Mouse (Mus musculus): Measurements from ENCODE around the gene Zdhhc8. TPM values are rescaled to one million over a fixed set of nuclear protein-coding genes. Genes with fewer than 3 reads are reported as not detected.

Zdhhc8 gene
- polyA plus RNA-seq, 1 experiment from 2014 or later, result 18.5 TPM

- Histone ChIP-seq H3K9me3 (no peaks in the 10 kb centered on the region), H3K27ac (peak overlapping the region; percentile 79), H3K4me2 (no peak overlapping the region), H3K4me3 (replicated peaks) (no peak overlapping the region), H3K36me3 (no peaks in the 10 kb centered on the region), H3K9ac (replicated peaks) (no peak overlapping the region), H3K27me3 (peaks cover 30% of the 10 kb centered on the region; the same call in 1 of the 2 replicates), H3K4me1 (replicated peaks) (peaks cover 35% of the 10 kb centered on the region)
- peak; percentile 28; the same call in 1 of the 2 replicates for ATAC-seq (ENCODE audit: insufficient number of reproducible peaks, insufficient read depth, low FRiP score, low TSS enrichment, low read depth)
- WGBS, result 31% methylated on average over 6 of the region's 6 CpGs
Measured at GRCm38 (mm10) chr16:18175817-18176541, 59.0 kb downstream of the Zdhhc8 start.

- Histone ChIP-seq H3K27me3 (peaks cover 23% of the 10 kb centered on the region; the same call in 1 of the 2 replicates), H3K27ac (no peak overlapping the region), H3K36me3 (no peaks in the 10 kb centered on the region), H3K9ac (replicated peaks) (no peak overlapping the region), H3K4me1 (replicated peaks) (peaks cover 19% of the 10 kb centered on the region), H3K4me3 (replicated peaks) (no peak overlapping the region), H3K4me2 (no peak overlapping the region), H3K9me3 (no peaks in the 10 kb centered on the region)
- no peak for ATAC-seq (ENCODE audit: insufficient number of reproducible peaks, insufficient read depth, low FRiP score, low TSS enrichment, low read depth)
- WGBS, result 75% methylated on average over 11 of the region's 11 CpGs
Measured at GRCm38 (mm10) chr16:18173788-18174187, 61.1 kb downstream of the Zdhhc8 start.

GRCm38 (mm10) chr16:18173231-18173630, 61.7 kb downstream of the Zdhhc8 start:
- H3K9ac ChIP-seq (replicated peaks), result no peak overlapping the region
- H3K36me3 ChIP-seq, result no peaks in the 10 kb centered on the region
- H3K4me3 ChIP-seq (replicated peaks), result no peak overlapping the region
- WGBS, result 82% methylated on average over 9 of the region's 9 CpGs
- peaks cover 17% of the 10 kb centered on the region for H3K4me1 ChIP-seq (replicated peaks)
- H3K27ac ChIP-seq, result no peak overlapping the region
- H3K4me2 ChIP-seq, result no peak overlapping the region
- no peak for ATAC-seq (ENCODE audit: insufficient number of reproducible peaks, insufficient read depth, low FRiP score, low TSS enrichment, low read depth)
- H3K9me3 ChIP-seq, result no peaks in the 10 kb centered on the region
- H3K27me3 ChIP-seq, result peaks cover 17% of the 10 kb centered on the region; the same call in 1 of the 2 replicates

DNA sequence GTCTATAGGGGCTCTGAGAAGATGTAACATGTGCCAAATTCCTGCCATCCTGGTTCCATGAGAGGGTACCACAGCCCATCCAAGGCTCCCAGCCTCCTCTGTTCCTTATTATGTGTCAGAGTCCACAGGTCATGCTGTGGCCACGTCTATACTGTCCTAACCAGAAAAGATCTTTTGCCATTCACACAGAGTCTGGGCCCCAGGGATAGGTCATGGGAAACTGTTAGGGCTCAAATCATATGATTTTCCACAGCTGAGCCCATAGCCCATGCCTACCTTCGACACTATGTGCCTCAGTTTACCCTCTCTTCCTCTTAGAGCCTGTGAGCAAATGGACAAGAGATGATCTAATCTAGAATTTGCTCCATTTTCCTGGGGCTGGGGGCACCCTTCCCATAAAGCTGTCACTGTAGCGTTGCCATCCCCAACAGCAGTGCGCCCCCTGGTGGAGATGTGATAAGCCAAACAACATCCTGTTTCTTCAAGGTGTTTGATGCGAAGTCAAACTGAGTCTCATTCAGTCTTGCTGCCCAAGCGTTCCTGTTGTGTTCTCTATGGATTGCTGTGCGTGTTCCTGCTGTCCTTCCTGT, 62.6 kb downstream of the Zdhhc8 start:
- Histone ChIP-seq H3K4me3 (replicated peaks) (no peak overlapping the region), H3K27ac (no peak overlapping the region), H3K27me3 (peaks cover 12% of the 10 kb centered on the region; the same call in 1 of the 2 replicates), H3K36me3 (no peaks in the 10 kb centered on the region), H3K9me3 (no peaks in the 10 kb centered on the region), H3K9ac (replicated peaks) (no peak overlapping the region), H3K4me2 (no peak overlapping the region), H3K4me1 (replicated peaks) (peaks cover 17% of the 10 kb centered on the region)
- WGBS, result 11% methylated on average over 7 of the region's 7 CpGs
- no peak for ATAC-seq (ENCODE audit: insufficient number of reproducible peaks, insufficient read depth, low FRiP score, low TSS enrichment, low read depth)

MicroRNA genes within 50 kb of the gene (microRNA counts, 519-probe panel; counts per million panel counts)
- microRNA mmu-miR-1306, result not detected

Small RNA genes lying within 50 kb of the gene (microRNA-seq; reads per million reads assigned to microRNA genes)
- gene Gm24572 (4.4 reads per million, percentile 14 among the genes with 10 or more reads in this experiment), gene Mir1306 (304 reads per million, percentile 64 among the genes with 10 or more reads in this experiment)

Other genes starting within 250 kb of the Zdhhc8 start
- gene Dgcr6, start 182.3 kb downstream of the Zdhhc8 start, polyA plus RNA-seq (2016; fragmentation: Nextera tagmentation; extraction: Ambion mirVana), result 134 and 135 TPM in 2 replicates
- 13.1 and 13.8 TPM in 2 replicates for gene Prodh, start 144.9 kb downstream of the Zdhhc8 start, polyA plus RNA-seq (2016; fragmentation: Nextera tagmentation; extraction: Ambion mirVana)
- gene Rtn4r, start 107.5 kb downstream of the Zdhhc8 start, polyA plus RNA-seq (2016; fragmentation: Nextera tagmentation; extraction: Ambion mirVana), result 8.3 and 9.9 TPM in 2 replicates
- gene Ccdc188, start 17.3 kb downstream of the Zdhhc8 start, polyA plus RNA-seq (2016; fragmentation: Nextera tagmentation; extraction: Ambion mirVana), result not detected in 2 replicates
- 119 and 122 TPM in 2 replicates for gene Trmt2a, start 13.5 kb upstream of the Zdhhc8 start, polyA plus RNA-seq (2016; fragmentation: Nextera tagmentation; extraction: Ambion mirVana)
- gene Ranbp1, start 13.6 kb upstream of the Zdhhc8 start, polyA plus RNA-seq (2016; fragmentation: Nextera tagmentation; extraction: Ambion mirVana), result 943 and 976 TPM in 2 replicates
- 3.3 and 7.5 TPM in 2 replicates for gene Gm49776, start 23.2 kb upstream of the Zdhhc8 start, polyA plus RNA-seq (2016; fragmentation: Nextera tagmentation; extraction: Ambion mirVana)
- gene Dgcr8, start 54.1 kb upstream of the Zdhhc8 start, polyA plus RNA-seq (2016; fragmentation: Nextera tagmentation; extraction: Ambion mirVana), result 41.7 and 42.9 TPM in 2 replicates
- gene Tango2, start 113.0 kb upstream of the Zdhhc8 start, polyA plus RNA-seq (2016; fragmentation: Nextera tagmentation; extraction: Ambion mirVana), result 21.7 and 21.8 TPM in 2 replicates
- gene Arvcf, start 113.0 kb upstream of the Zdhhc8 start, polyA plus RNA-seq (2016; fragmentation: Nextera tagmentation; extraction: Ambion mirVana), result 46.3 and 50.6 TPM in 2 replicates
- 23.1 and 26.1 TPM in 2 replicates for gene Txnrd2, start 191.2 kb upstream of the Zdhhc8 start, polyA plus RNA-seq (2016; fragmentation: Nextera tagmentation; extraction: Ambion mirVana)
- gene Comt, start 191.7 kb upstream of the Zdhhc8 start, polyA plus RNA-seq (2016; fragmentation: Nextera tagmentation; extraction: Ambion mirVana), result 66.5 and 71.0 TPM in 2 replicates